Mouse (Mus musculus): Measurements from ENCODE around the gene Pcnx3.

DNA sequence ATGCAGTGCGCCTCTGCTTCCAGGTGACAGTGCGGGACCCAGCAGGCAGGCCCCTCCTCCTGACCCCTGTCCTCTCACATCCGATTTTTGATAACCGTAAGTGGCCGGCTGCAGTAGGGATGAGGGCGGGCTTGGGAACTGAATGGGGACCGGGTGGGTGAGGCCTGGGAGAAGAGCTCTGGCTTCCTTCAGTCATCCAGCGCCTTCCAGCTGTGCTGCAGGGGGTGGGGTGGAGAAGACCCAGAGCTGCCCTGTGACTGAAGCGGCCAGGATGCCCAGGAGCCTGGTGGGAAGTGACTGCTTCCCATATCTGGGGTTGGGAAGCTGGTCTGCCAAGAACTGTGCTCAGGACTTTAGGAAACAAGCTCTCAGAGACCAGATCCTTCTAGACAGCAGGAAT lies 48.4 kb downstream of the Pcnx3 start:
- TF ChIP-seq CTCF (IDR thresholded peaks at IDR 0.05; ENCODE audit: low read depth, low read length) (no peak), POLR2A (IDR thresholded peaks at IDR 0.05; ENCODE audit: insufficient read depth, low read length) (no peak), EP300 (IDR thresholded peaks at IDR 0.05; ENCODE audit: insufficient read depth, low read depth, low read length) (no peak)
